Mouse (Mus musculus) retina, postnatal 7 days (tissue): ENCODE measurements at regions not wholly inside any gene's neighbourhood (a gene's known extent, or its start where the extent isn't known, plus 50 kb on each side); places are given as distances from the start of the nearest gene placed in this dataset.
A peak's percentile ranks its signal among the peaks of the same experiment; 100 is the strongest.

Experiments used
- DNase-seq: peaks from one replicate; pipeline ENCODE4 v3.0.0-alpha.2; 2012; ENCODE audit warnings: low read depth, low spot score

- DNase-seq: no peak
Observed at GRCm38 (mm10) chr10:99531556-99531955, 227.9 kb downstream of the Csl start.

GRCm38 (mm10) chr10:99531992-99532391 lies 227.5 kb downstream of the Csl start:
- no peak for DNase-seq

DNA sequence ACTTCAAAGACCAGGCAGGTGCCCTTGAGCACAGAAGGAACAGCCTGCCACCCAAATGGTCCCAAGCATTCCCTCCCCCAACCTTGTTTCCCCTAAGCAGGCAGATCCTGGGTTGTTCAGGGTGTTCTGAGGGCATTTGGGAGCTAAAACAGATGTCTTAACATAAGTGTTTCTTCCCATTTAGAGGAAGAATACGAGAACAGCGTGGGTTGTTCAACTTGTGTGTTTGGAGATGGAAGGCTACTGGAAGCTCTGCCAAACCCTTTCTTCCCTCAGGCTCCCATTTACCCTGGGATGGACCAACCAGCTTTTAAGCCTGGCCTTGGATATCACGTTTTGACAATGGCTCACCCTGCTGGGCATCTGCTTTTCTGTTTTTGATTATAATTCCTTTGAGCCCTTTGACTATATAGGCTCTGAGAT lies 226.8 kb downstream of the Csl start:
- no peak for DNase-seq

GRCm38 (mm10) chr10:99533468-99533867 lies 226.0 kb downstream of the Csl start:
- no peak for DNase-seq

DNA sequence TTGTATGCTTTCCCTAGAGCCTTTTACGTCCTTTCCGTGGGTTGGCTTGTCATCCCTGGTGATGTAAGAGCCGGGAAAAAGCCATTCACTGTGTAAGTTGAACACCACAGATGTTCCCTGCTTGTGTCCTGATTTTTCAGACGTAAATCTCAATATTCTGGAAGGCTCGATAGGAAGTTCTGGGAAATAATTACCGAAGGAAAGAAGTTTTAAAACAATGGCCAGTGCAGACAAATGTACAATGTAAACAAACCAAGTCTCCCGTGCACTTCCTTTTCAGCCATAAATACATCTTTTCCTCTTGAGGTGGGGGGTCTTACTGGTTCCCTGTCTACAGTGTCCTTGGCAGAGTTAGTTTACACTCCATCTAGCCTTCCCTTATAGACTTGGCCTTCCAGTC lies 225.2 kb downstream of the Csl start:
- DNase-seq: no peak

GRCm38 (mm10) chr10:99538639-99539038 lies 220.8 kb downstream of the Csl start:
- DNase-seq: no peak

- no peak for DNase-seq
Observed at GRCm38 (mm10) chr10:99552373-99552772, 207.1 kb downstream of the Csl start.

DNA sequence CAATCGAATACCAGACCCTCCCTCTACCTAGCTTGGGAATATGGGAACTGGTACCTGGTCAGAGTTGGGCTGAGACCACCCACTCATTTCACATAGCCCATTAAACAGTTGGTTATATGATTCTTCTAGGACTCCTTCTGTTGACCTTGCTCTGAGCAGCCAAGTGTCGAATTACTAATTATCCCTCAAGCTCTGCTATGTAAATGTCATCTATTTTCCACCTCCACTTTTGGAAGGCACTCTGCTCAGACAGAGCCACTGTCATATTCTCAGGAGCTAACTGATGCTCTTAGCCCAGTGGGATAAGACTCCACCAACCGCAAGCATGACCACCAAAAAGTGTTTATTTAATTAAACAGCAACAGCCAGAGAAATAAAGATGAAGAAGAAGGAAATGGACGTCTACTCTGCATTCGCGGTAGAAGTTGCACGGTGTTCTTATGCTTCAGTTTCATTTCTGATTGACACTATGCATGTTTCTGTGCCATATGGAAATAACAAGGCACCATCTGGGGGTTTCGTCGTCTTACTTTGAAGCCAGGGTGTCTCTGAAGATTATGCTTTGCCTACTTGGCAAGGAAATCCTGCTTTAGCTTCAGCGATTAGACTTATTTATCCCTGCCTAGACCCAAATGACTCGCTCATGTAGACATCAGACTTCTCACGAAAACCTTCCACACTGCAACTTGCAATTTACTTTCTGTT lies 206.5 kb downstream of the Csl start:
- peak; percentile 49 for DNase-seq

GRCm38 (mm10) chr10:99555021-99555420 lies 204.4 kb downstream of the Csl start:
- no peak for DNase-seq

GRCm38 (mm10) chr10:99555658-99556352 lies 203.7 kb downstream of the Csl start:
- no peak for DNase-seq

- no peak for DNase-seq
Observed at GRCm38 (mm10) chr10:99556353-99557036, 203.0 kb downstream of the Csl start.

DNA sequence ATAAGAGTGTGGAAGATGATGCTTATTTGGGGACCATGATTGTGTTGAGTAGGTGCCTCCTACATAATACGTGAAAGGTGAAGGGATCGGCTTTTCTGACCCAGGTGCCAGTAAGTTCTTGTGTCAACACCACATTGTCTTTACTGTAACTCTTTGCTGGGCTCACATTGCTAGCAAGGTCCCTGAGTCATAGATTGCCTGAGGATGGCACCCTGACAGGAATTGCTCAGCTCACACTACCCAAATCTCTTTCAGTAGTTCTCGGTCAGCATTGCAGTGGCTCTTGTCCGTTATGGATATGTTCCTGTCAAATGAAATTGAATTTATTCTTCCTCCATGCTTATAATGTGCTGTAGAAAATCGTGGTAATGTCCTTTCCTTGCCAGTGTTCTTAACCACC lies 200.8 kb downstream of the Csl start:
- DNase-seq: no peak

GRCm38 (mm10) chr10:99561166-99561818 lies 198.2 kb downstream of the Csl start:
- no peak for DNase-seq

- DNase-seq: no peak
Observed at GRCm38 (mm10) chr10:99564605-99565004, 194.9 kb downstream of the Csl start.

DNA sequence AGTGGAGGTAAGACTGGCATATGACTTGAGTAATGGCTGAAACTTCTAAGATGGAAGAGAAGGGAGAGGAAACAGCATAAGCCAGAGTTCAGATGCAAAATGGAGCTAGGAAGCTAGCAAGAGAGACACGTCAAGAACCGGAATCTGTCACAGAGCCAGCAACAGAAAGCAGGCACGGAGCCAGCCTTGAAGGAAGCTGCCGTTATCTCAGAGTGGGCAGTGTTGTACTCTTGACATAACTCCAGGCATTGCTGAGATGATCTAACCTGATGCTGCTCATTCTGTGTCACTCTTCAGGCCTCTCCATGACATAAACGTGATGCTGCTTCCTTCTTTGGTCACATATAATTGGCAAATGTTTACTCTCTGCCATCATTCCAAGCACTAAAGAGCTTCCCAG lies 191.0 kb downstream of the Csl start:
- no peak for DNase-seq

- no peak for DNase-seq
Observed at GRCm38 (mm10) chr10:99570190-99570589, 189.3 kb downstream of the Csl start.

GRCm38 (mm10) chr10:99573997-99574396 lies 185.5 kb downstream of the Csl start:
- DNase-seq: no peak

GRCm38 (mm10) chr10:99575294-99575693 lies 184.2 kb downstream of the Csl start:
- no peak for DNase-seq

GRCm38 (mm10) chr10:99576301-99576700 lies 183.2 kb downstream of the Csl start:
- DNase-seq: no peak

- DNase-seq: peak; percentile 35
Observed at GRCm38 (mm10) chr10:99577041-99577681, 182.3 kb downstream of the Csl start.

GRCm38 (mm10) chr10:99578366-99578765 lies 181.1 kb downstream of the Csl start:
- DNase-seq: no peak

DNA sequence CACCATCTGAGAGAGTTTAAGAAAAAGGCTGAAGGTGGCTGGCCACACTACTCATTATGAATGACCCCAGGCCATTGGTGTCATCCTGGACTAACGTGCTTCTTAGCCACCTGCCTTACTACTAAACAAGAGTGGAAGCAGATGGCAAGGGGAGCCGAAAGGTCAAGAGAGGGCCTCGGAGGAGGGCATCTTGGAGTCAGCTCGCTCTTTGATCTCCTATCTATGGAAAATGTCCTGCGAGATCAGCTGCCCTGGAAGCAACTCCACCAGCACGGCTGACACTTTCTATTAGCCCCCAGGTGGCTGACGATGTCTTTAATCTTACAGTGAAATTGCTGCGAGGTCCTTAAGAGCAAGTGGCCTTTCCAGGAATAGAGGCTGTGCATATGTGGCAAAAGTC lies 179.3 kb downstream of the Csl start:
- no peak for DNase-seq
